Mouse (Mus musculus) cortical plate, adult 2 months (tissue): ENCODE data around the gene Dtnb.

ENCODE experiments used
- CTCF ChIP-seq: fragments of 200-500 bp; IDR thresholded peaks from 2 replicates; pipeline ENCODE4 v1.5.1; 2011; ENCODE audit warnings: mild to moderate bottlenecking, control low read depth, low read length; ENCODE audit not compliant: insufficient read depth; ENCODE audit errors: extremely low read depth
- POLR2A ChIP-seq: fragments of 200-500 bp; IDR thresholded peaks from 2 replicates; pipeline ENCODE4 v1.6.1; 2011; ENCODE audit warnings: mild to moderate bottlenecking, low read length, control low read depth; ENCODE audit not compliant: insufficient read depth; ENCODE audit errors: extremely low read depth

DNA sequence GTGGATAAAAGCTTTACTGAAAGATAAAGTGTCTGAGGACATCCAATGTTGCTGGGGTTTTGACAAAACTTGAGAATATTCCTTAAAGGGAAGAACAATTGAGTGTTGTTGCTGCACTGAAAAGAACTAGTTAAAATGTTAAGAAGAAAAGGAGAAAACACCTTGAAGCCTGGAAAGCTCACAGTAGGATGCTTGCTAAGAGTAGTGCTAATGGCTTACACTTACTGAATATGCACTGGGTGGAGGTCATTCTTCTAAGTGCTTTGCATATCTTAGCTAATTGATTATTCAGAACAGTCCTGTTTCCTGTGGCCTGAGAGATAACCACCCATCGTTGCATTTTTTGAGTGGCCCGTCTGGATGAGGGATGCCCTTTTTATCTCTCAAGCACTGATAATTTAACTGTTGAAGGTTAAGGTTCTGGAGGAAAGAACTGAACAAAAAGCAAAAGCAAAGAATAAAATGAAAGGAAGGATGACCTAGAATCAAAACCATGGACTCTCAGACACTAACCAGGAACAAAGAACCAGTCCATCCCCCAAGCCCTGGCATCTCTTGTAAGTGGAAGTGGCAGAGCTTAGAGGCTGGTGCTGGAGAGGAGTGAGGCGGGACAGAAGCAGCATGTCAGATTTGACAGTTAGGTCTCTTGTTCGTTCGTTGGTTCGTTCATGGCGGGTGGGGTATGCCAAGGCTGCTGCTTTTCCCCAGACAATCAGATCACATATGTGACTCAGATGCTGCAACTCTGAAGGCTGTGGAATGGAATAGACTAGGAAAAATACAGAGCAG lies 166.8 kb downstream of the Dtnb start:
- TF ChIP-seq CTCF (no peak), POLR2A (no peak)
